Mouse (Mus musculus) liver, postnatal 0 days (tissue): ENCODE results near the gene Wars2. TPM values are rescaled to one million over a fixed set of nuclear protein-coding genes. Genes with fewer than 3 reads are reported as not detected.

Source experiments
- ATAC-seq: fragments of 200-750 bp; cut with Nextera tagmentation; 2 replicates; pipeline ENCODE4 v1.8.0; 2017; ENCODE audit warnings: mild to moderate bottlenecking, moderate library complexity
- DNase-seq: peaks from one replicate; pipeline ENCODE4 v3.0.0-alpha.2; 2016
- H3K27ac ChIP-seq: fragments of 300-500 bp; sonication (generic); 2 replicates; pipeline ENCODE4 v1.5.1; 2014; ENCODE audit warnings: antibody characterized with exemption, moderate library complexity, mild to moderate bottlenecking, low read depth
- H3K27me3 ChIP-seq: fragments of 300-500 bp; sonication (generic); 2 replicates; pipeline ENCODE4 v1.6.1; 2014; ENCODE audit warnings: low read length, control low read depth, mixed read lengths; ENCODE audit not compliant: insufficient read depth
- H3K36me3 ChIP-seq: fragments of 300-500 bp; sonication (generic); replicated peaks from 2 replicates; pipeline ENCODE4 v1.6.1; 2014; ENCODE audit warnings: mild to moderate bottlenecking, control low read depth, low read length, moderate library complexity, mixed read lengths; ENCODE audit not compliant: insufficient read depth
- H3K4me1 ChIP-seq: fragments of 300-500 bp; sonication (generic); 2 replicates; pipeline ENCODE4 v1.6.1; 2014; ENCODE audit warnings: antibody characterized with exemption, mild to moderate bottlenecking, control low read depth; ENCODE audit not compliant: insufficient read depth
- H3K4me2 ChIP-seq: fragments of 300-500 bp; sonication (generic); 2 replicates; pipeline ENCODE4 v1.6.1; 2014; ENCODE audit warnings: low read depth, mild to moderate bottlenecking, low read length, moderate library complexity, mixed read lengths
- H3K4me3 ChIP-seq: fragments of 300-500 bp; sonication (generic); 2 replicates; pipeline ENCODE4 v1.5.1; 2014; ENCODE audit warnings: low read depth, low read length
- H3K9ac ChIP-seq: fragments of 300-500 bp; sonication (generic); replicated peaks from 2 replicates; pipeline ENCODE4 v1.6.1; 2014; ENCODE audit warnings: mild to moderate bottlenecking, moderate library complexity
- H3K9me3 ChIP-seq: fragments of 300-500 bp; sonication (generic); 2 replicates; pipeline ENCODE4 v1.6.1; 2016; ENCODE audit warnings: mild to moderate bottlenecking, control low read depth, low read length, mixed read lengths
- CTCF ChIP-seq: sonication (generic); IDR thresholded peaks from 2 replicates; pipeline ENCODE4 v1.5.1; 2016; ENCODE audit warnings: antibody characterized with exemption, low read depth
- EP300 ChIP-seq: IDR thresholded peaks from 2 replicates; pipeline ENCODE4 v1.6.1; 2016; ENCODE audit warnings: antibody characterized with exemption, low read depth, mild to moderate bottlenecking
- WGBS: fragments of 180-500 bp; shearing (Covaris S2); extraction: QIAGEN DNeasy Blood & Tissue Kit; methylation state at CpG from one replicate; pipeline ENCODE4 v1.1.7; 2014; ENCODE audit not compliant: insufficient replicate concordance; 5-methylcytosine and 5-hydroxymethylcytosine counted together
- microRNA-seq: library from miRNA; unstranded; fragments of <30 nt; microRNA quantifications from one replicate; pipeline ENCODE4, GENCODE M21; 2016
- polyA plus RNA-seq: library from polyadenylated mRNA; unstranded; fragments of >200 nt; fragmentation: Nextera tagmentation; extraction: Ambion mirVana; gene quantifications from 2 replicates; pipeline ENCODE4 v1.2.1, GENCODE M21; 2015

Gene Wars2
- polyA plus RNA-seq, 1 experiment from 2014 or later: 1.4 TPM

- no peak for ATAC-seq
- no peak for TF ChIP-seq EP300
- TF ChIP-seq CTCF: no peak
- DNase-seq: no peak
- Histone ChIP-seq H3K4me2 (no peak overlapping the region), H3K4me3 (no peak overlapping the region), H3K4me1 (no peaks in the 10 kb centered on the region), H3K9ac (no peak overlapping the region), H3K9me3 (no peaks in the 10 kb centered on the region), H3K36me3 (no peaks in the 10 kb centered on the region), H3K27me3 (peaks cover 60% of the 10 kb centered on the region), H3K27ac (no peak overlapping the region)
- WGBS: 22% methylated on average over 7 of the region's 7 CpGs
These were observed 123.8 kb downstream of the Wars2 start for GRCm38 (mm10) chr3:99264695-99265094.

DNA sequence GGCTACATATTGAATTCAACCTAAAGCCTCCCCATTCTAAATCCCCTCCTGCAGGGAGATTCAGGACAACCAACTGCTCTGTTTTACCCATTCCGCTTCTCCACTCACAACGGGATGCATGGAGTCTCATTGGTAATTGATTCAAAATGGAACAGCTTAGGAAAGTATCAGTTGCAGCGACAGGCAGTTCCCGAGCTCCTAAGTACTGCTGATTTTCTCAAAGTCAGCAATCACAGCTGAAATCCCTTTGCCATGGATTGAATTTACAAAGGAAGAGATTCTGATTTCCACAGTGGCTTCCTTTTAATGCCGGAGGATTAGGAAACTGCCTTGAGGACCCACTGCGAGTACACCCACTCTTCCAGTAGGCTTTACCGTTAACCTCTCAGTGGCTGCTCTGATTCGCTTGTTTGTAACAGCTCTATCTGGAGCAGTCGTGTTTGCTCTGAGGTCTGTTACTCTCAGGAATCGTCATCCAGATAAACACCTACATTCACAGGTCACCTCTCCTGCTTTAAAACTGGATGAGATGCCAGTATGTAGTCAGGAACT, 126.0 kb downstream of the Wars2 start:
- Histone ChIP-seq H3K9me3 (no peaks in the 10 kb centered on the region), H3K9ac (no peak overlapping the region)
- 44% methylated on average over 10 of the region's 10 CpGs for WGBS

GRCm38 (mm10) chr3:99277973-99278580, 137.2 kb downstream of the Wars2 start:
- H3K9ac ChIP-seq: no peak overlapping the region
- no peak overlapping the region for H3K27ac ChIP-seq
- WGBS: 52% methylated on average over 12 of the region's 12 CpGs
- no peaks in the 10 kb centered on the region for H3K9me3 ChIP-seq
- DNase-seq (no peak), ATAC-seq (no peak)
- H3K36me3 ChIP-seq: no peaks in the 10 kb centered on the region
- TF ChIP-seq EP300 (no peak), CTCF (no peak)
- H3K4me3 ChIP-seq: no peak overlapping the region
- no peaks in the 10 kb centered on the region for H3K4me1 ChIP-seq
- no peaks in the 10 kb centered on the region for H3K27me3 ChIP-seq
- no peak overlapping the region for H3K4me2 ChIP-seq

More for the DNA sequence above, 126.0 kb downstream of the Wars2 start:
- Histone ChIP-seq H3K36me3 (no peaks in the 10 kb centered on the region), H3K27ac (no peak overlapping the region), H3K4me3 (no peak overlapping the region), H3K4me1 (no peaks in the 10 kb centered on the region), H3K4me2 (no peak overlapping the region), H3K27me3 (peaks cover 41% of the 10 kb centered on the region)
- TF ChIP-seq EP300: no peak
- TF ChIP-seq CTCF: no peak
- no peak for ATAC-seq
- no peak for DNase-seq

- 63% methylated on average over 3 of the region's 3 CpGs for WGBS
- no peaks in the 10 kb centered on the region for H3K36me3 ChIP-seq
- no peak overlapping the region for H3K4me2 ChIP-seq
- no peaks in the 10 kb centered on the region for H3K4me1 ChIP-seq
- H3K9me3 ChIP-seq: no peaks in the 10 kb centered on the region
- DNase-seq (no peak), ATAC-seq (no peak)
- TF ChIP-seq EP300 (no peak), CTCF (no peak)
- H3K27ac ChIP-seq: no peak overlapping the region
- no peak overlapping the region for H3K9ac ChIP-seq
- H3K4me3 ChIP-seq: no peak overlapping the region
- no peaks in the 10 kb centered on the region for H3K27me3 ChIP-seq
These were observed 138.8 kb downstream of the Wars2 start for GRCm38 (mm10) chr3:99279718-99280117.

DNA sequence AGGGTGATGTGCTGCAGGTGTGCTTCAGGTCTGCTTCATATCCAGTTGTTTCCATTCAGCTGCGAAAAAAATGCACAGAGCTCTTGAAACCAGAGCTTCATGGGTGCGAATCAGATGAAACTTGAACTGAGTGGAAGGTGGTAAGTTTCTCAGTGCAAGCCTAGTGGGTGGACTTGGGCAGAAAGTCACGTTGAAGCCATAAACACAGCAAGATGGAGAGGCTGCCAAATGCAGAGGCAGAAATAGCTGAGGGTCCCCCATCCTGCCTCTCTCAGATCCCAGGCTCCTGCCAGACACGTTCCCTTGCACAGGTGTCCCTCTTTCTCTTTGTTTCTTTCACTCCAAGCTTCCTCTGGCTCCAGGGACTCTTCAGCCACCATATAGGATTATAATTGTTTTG, 140.6 kb downstream of the Wars2 start:
- Histone ChIP-seq H3K4me1 (no peaks in the 10 kb centered on the region), H3K4me3 (no peak overlapping the region), H3K4me2 (no peak overlapping the region), H3K9ac (no peak overlapping the region), H3K27me3 (no peaks in the 10 kb centered on the region), H3K9me3 (no peaks in the 10 kb centered on the region), H3K36me3 (no peaks in the 10 kb centered on the region), H3K27ac (no peak overlapping the region)
- WGBS: 48% methylated on average over 4 of the region's 4 CpGs
- no peak for TF ChIP-seq CTCF
- no peak for TF ChIP-seq EP300
- DNase-seq: no peak
- ATAC-seq: no peak

GRCm38 (mm10) chr3:99288302-99288701, 147.4 kb downstream of the Wars2 start:
- WGBS: 47% methylated on average over 2 of the region's 2 CpGs
- no peak overlapping the region for H3K4me3 ChIP-seq
- no peak overlapping the region for H3K9ac ChIP-seq
- no peak overlapping the region for H3K4me2 ChIP-seq
- H3K27me3 ChIP-seq: no peaks in the 10 kb centered on the region
- ATAC-seq (no peak), DNase-seq (no peak)
- H3K27ac ChIP-seq: no peak overlapping the region
- TF ChIP-seq CTCF: peak; percentile 46
- TF ChIP-seq EP300: no peak
- no peaks in the 10 kb centered on the region for H3K36me3 ChIP-seq
- no peaks in the 10 kb centered on the region for H3K4me1 ChIP-seq
- no peaks in the 10 kb centered on the region for H3K9me3 ChIP-seq

Small RNA genes within 50 kb of the gene (microRNA-seq; reads per million reads assigned to microRNA genes)
- gene Mir6481: not detected

Other genes with a start within 250 kb of the Wars2 start
- gene Hao2, start 247.8 kb upstream of the Wars2 start, polyA plus RNA-seq: 34.5 and 36.6 TPM in 2 replicates
- gene Tbx15, start 99.3 kb downstream of the Wars2 start, polyA plus RNA-seq: 0.13 and 0.19 TPM in 2 replicates